Mouse (Mus musculus) kidney, adult 2 months (tissue): ENCODE results near the gene Nxph4. TPM values are rescaled to one million over a fixed set of nuclear protein-coding genes. Genes with fewer than 3 reads are reported as not detected.

ENCODE experiments used
- DNase-seq: peaks from one replicate; pipeline ENCODE4 v3.0.0; 2021
- H3K27ac ChIP-seq: fragments of 200-500 bp; 2 replicates; pipeline ENCODE4 v1.5.1; 2012; ENCODE audit warnings: low read depth, low read length, control low read depth, inconsistent platforms; ENCODE audit not compliant: insufficient read depth
- H3K27me3 ChIP-seq: fragments of 200-500 bp; replicated peaks from 2 replicates; pipeline ENCODE4 v1.6.1; 2012; ENCODE audit warnings: mild to moderate bottlenecking, moderate library complexity, low read length, inconsistent platforms; ENCODE audit not compliant: control insufficient read depth, insufficient read depth
- H3K36me3 ChIP-seq: fragments of 200-500 bp; 2 replicates; pipeline ENCODE4 v1.6.1; 2012; ENCODE audit warnings: mild to moderate bottlenecking, moderate library complexity, low read length, inconsistent platforms; ENCODE audit not compliant: control insufficient read depth, insufficient read depth
- H3K4me1 ChIP-seq: fragments of 200-500 bp; 2 replicates; pipeline ENCODE4 v1.6.1; 2011; ENCODE audit warnings: low read length; ENCODE audit not compliant: control insufficient read depth, insufficient read depth
- H3K4me3 ChIP-seq: fragments of 200-500 bp; 2 replicates; pipeline ENCODE4 v1.5.1; 2011; ENCODE audit warnings: mild to moderate bottlenecking, low read depth, low read length, control low read depth; ENCODE audit not compliant: insufficient read depth
- CTCF ChIP-seq: fragments of 200-500 bp; conservative IDR thresholded peaks from 2 replicates; pipeline ENCODE4 v1.5.1; 2011; ENCODE audit warnings: low read depth, mild to moderate bottlenecking, control low read depth, low read length, moderate library complexity, mixed read lengths; ENCODE audit not compliant: insufficient read depth, insufficient read length
- POLR2A ChIP-seq: fragments of 200-500 bp; IDR thresholded peaks from one replicate; pipeline ENCODE4 v1.6.1; 2011; ENCODE audit warnings: low read depth, low read length, control low read depth
- WGBS: fragments of 180-500 bp; shearing (Covaris S2); methylation state at CpG from one replicate; pipeline ENCODE4 v1.1.7; 2018; 5-methylcytosine and 5-hydroxymethylcytosine counted together
- polyA plus RNA-seq: library from polyadenylated mRNA; depleted of rRNA; stranded (reverse); fragments of >200 nt; gene quantifications from 2 replicates; pipeline ENCODE4 v1.2.3, GENCODE M21; 2012

The Nxph4 gene
- polyA plus RNA-seq, 1 experiment: 2.0 TPM

GRCm38 (mm10) chr10:127515271-127515982, 18.9 kb downstream of the Nxph4 start:
- DNase-seq: no peak
- WGBS: 49% methylated on average over 9 of the region's 9 CpGs
- H3K36me3 ChIP-seq: 0 out of 2 replicates have a peak, but pooled peaks cover 1% of the 10 kb centered on the region
- peak overlapping the region; percentile 42 for H3K4me3 ChIP-seq
- H3K27ac ChIP-seq: peak overlapping the region; percentile 70; the same call in 1 of the 2 replicates
- H3K27me3 ChIP-seq: 0 out of 2 replicates have a peak, but pooled peaks cover 1% of the 10 kb centered on the region
- no peak for TF ChIP-seq POLR2A
- TF ChIP-seq CTCF: no peak
- H3K4me1 ChIP-seq: peaks cover 12% of the 10 kb centered on the region; the same call in 1 of the 2 replicates

- peaks cover 12% of the 10 kb centered on the region; the same call in 1 of the 2 replicates for H3K4me1 ChIP-seq
- no peak for TF ChIP-seq POLR2A
- TF ChIP-seq CTCF: no peak
- 22% methylated on average over 6 of the region's 6 CpGs for WGBS
- H3K27me3 ChIP-seq: 0 out of 2 replicates have a peak, but pooled peaks cover 1% of the 10 kb centered on the region
- H3K27ac ChIP-seq: peak within 1 kb of the TSS; percentile 70; the same call in 1 of the 2 replicates
- no peak for DNase-seq
- 0 out of 2 replicates have a peak, but pooled peaks cover 1% of the 10 kb centered on the region for H3K36me3 ChIP-seq
- peak within 1 kb of the TSS; percentile 42 for H3K4me3 ChIP-seq
Measured at GRCm38 (mm10) chr10:127514764-127515163, 19.6 kb downstream of the Nxph4 start, which contains the start of gene Ndufa4l2. TSS of gene Ndufa4l2 (plus strand) at chr10:127514967.

DNA sequence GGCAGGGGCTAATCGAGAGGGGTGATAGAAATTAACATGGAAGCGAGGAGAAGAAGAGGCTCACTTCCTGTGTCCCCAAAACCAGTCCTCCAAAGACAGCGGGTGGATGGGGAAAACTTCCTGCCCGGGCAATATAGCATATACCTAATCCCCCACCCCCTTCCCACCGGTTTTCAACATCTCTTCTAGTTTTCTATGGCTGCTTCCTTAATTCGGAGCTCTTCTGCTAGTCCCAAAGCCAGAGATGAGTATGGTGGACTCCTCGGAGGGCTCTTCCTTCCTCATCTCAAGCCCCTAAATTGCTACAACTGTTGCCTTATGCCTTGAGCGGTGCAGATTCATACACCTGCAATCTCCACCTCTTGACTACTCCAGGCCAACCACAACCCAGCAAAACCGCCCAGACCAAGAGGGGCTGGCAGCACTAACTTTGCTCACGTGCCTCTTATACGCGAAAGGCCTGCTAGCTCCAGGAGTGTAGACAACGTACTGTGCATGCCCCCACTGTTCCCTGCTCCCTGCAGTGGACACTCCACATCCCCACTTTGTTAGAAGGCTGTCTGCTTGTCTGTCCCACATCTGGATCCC, 20.2 kb downstream of the Nxph4 start:
- DNase-seq: no peak
- 28% methylated on average over 13 of the region's 13 CpGs for whole genome bisulfite sequencing
- TF ChIP-seq POLR2A: no peak
- TF ChIP-seq CTCF: no peak
- H3K36me3 ChIP-seq: 0 out of 2 replicates have a peak, but pooled peaks cover 1% of the 10 kb centered on the region
- 0 out of 2 replicates have a peak, but pooled peaks cover 1% of the 10 kb centered on the region for H3K27me3 ChIP-seq
- H3K27ac ChIP-seq: no peak overlapping the region
- peaks cover 12% of the 10 kb centered on the region; the same call in 1 of the 2 replicates for H3K4me1 ChIP-seq
- no peak overlapping the region for H3K4me3 ChIP-seq

DNA sequence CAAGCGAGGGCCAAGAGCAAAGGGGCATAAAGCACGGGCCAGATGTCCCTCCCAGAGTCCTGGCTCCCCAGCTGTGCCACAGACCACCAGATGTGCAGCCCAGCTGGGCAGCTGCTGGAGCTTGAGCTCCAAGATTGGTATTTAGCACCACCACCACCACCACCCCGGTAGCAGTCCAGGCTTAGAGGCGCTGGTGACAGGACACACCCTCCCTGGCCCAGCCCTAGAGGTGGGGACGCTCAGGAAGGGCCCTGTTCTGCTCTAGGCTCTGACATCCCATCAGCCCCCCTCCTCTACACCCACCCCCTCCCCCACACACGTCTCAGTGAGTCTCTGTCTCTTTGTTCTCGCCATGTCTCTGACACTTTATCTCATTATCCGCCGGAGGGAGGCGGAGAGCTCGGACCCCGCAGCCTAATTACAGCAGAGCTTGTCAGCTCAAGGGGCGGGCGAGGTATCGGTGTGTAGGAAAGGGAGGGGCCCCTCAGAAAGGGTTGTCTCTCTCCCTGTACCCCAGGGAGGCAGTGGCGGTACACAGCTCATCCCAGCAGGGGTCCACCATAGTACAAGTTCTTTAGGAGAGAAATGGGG, 20.8 kb downstream of the Nxph4 start:
- Histone ChIP-seq H3K27me3 (0 out of 2 replicates have a peak, but pooled peaks cover 1% of the 10 kb centered on the region), H3K27ac (no peak overlapping the region), H3K36me3 (0 out of 2 replicates have a peak, but pooled peaks cover under 1% of the 10 kb centered on the region), H3K4me1 (peaks cover 12% of the 10 kb centered on the region; the same call in 1 of the 2 replicates), H3K4me3 (no peak overlapping the region)
- 9% methylated on average over 16 of the region's 16 CpGs for WGBS
- DNase-seq: no peak
- TF ChIP-seq CTCF: no peak
- TF ChIP-seq POLR2A: no peak

DNA sequence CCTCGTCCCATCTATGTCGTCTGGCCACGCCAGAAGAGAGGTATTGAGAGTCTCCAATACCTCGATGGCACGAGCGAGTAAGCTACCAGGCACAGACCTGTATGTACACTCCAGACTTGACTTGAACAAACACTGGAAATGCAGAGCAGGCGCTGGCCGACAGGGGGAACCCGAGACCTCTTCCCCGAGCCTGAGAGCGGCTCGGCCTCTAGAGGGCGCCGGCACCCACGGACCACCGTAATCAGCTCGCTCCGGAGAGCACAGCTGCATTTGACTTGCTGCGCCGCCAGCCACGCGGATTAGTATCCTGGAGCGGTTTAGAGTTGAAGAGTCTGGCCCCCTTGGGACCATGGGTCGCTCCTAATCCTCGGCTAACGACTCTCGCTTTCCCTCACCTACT, 21.5 kb downstream of the Nxph4 start:
- no peak overlapping the region for H3K27ac ChIP-seq
- peak; percentile 95 for DNase-seq
- peaks cover 12% of the 10 kb centered on the region; the same call in 1 of the 2 replicates for H3K4me1 ChIP-seq
- TF ChIP-seq CTCF (peak; percentile 100), POLR2A (no peak)
- under 1% methylated on average over 27 of the region's 27 CpGs for WGBS
- 0 out of 2 replicates have a peak, but pooled peaks cover 1% of the 10 kb centered on the region for H3K27me3 ChIP-seq
- H3K36me3 ChIP-seq: no peaks in the 10 kb centered on the region
- peak overlapping the region; percentile 27; the same call in 1 of the 2 replicates for H3K4me3 ChIP-seq

DNA sequence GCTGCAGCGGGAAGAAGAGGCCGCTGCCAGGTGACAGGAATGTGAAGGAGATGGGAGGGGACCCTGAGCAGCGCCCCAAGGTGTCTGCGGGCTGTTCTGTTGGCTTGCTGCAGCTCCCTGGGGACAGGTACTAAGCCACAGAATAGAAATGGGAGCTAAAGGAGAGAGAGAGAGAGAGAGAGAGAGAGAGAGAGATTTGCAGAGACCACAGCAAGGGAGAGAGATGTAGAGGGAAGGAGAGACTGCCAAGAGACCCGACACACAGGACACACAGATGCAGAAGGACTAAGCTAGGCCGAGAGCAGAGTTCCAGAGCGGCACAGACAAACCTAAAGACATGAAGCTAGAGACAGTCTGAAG, 22.1 kb downstream of the Nxph4 start:
- Histone ChIP-seq H3K4me3 (peak overlapping the region; percentile 33; the same call in 1 of the 2 replicates), H3K36me3 (no peaks in the 10 kb centered on the region), H3K27ac (no peak overlapping the region), H3K4me1 (peaks cover 12% of the 10 kb centered on the region; the same call in 1 of the 2 replicates), H3K27me3 (0 out of 2 replicates have a peak, but pooled peaks cover 1% of the 10 kb centered on the region)
- TF ChIP-seq POLR2A: no peak
- TF ChIP-seq CTCF: no peak
- DNase-seq: no peak
- 7% methylated on average over 7 of the region's 7 CpGs for WGBS
